Mouse (Mus musculus) CH12.LX (cell line): ENCODE results near the gene Mrpl58.

Experiments
- EP300 ChIP-seq: IDR thresholded peaks from 2 replicates; pipeline ENCODE4 v1.6.1; 2011; ENCODE audit warnings: low read length, improper control_type of control experiment
- MAX ChIP-seq: IDR thresholded peaks from 2 replicates; pipeline ENCODE4 v1.6.1; 2011; ENCODE audit warnings: low read length, improper control_type of control experiment
- POLR2A ChIP-seq: IDR thresholded peaks from 2 replicates; pipeline ENCODE4 v1.6.1; 2011; ENCODE audit warnings: low read depth, mild to moderate bottlenecking, improper control_type of control experiment, low read length
- TBP ChIP-seq: conservative IDR thresholded peaks from 2 replicates; pipeline ENCODE4 v1.6.1; 2011; ENCODE audit warnings: low read depth, low read length, improper control_type of control experiment
- TCF12 ChIP-seq: IDR thresholded peaks from 2 replicates; pipeline ENCODE4 v1.6.1; 2014; ENCODE audit warnings: low read depth, mild to moderate bottlenecking, inconsistent platforms, low read length, improper control_type of control experiment
- USF2 ChIP-seq: conservative IDR thresholded peaks from 2 replicates; pipeline ENCODE4 v1.6.1; 2011; ENCODE audit warnings: low read depth, low read length, improper control_type of control experiment
- ZC3H11A ChIP-seq: IDR thresholded peaks from 2 replicates; pipeline ENCODE4 v1.6.1; 2012; ENCODE audit warnings: low read depth, mild to moderate bottlenecking, inconsistent platforms, low read length, improper control_type of control experiment

GRCm38 (mm10) chr11:115383701-115384474, 19.7 kb upstream of the Mrpl58 start:
- TF ChIP-seq TCF12 (no peak), TBP (no peak), MAX (no peak), USF2 (no peak), EP300 (no peak), ZC3H11A (no peak), POLR2A (no peak)
